Comparison of ENCODE assay signal across 8 mouse cellular contexts in genomic region chr19:8930117-8930516, GRCm38 (mm10). TPM values are rescaled to one million over a fixed set of nuclear protein-coding genes. Genes with fewer than 3 reads are reported as not detected.
DNase-seq lines count a peak whose midpoint lies in the region; ATAC-seq and TF ChIP-seq lines count a peak whose summit lies in the region.

No protein-coding gene starts in this region.

- peak overlapping the region; percentile 89 for H3K4me3 ChIP-seq in kidney, postnatal 0 days (replicated peaks; ENCODE audit: low read depth, low read length)
- peak overlapping the region; percentile 75 for H3K4me3 ChIP-seq in bone marrow, adult 2 months (replicated peaks; ENCODE audit: control insufficient read depth, low read depth, low read length)
- H3K4me3 ChIP-seq in hindbrain, embryonic 13.5 days: peak overlapping the region; percentile 54
- peak overlapping the region; percentile 52 for H3K4me3 ChIP-seq in midbrain, embryonic 15.5 days

- peak overlapping the region; percentile 86 for H3K9ac ChIP-seq in kidney, postnatal 0 days (ENCODE audit: low read depth, low read length)
- peak overlapping the region; percentile 77 for H3K9ac ChIP-seq in hindbrain, embryonic 13.5 days
- H3K9ac ChIP-seq in midbrain, embryonic 15.5 days: peak overlapping the region; percentile 58

- peaks cover 5% of the 10 kb centered on the region; the same call in 1 of the 2 replicates for H3K4me1 ChIP-seq in kidney, postnatal 0 days (replicated peaks; ENCODE audit: insufficient read depth, low read length)
- H3K4me1 ChIP-seq in bone marrow, adult 2 months (ENCODE audit: control insufficient read depth, insufficient read depth, low read length): peaks cover 1% of the 10 kb centered on the region
- peaks cover 24% of the 10 kb centered on the region for H3K4me1 ChIP-seq in hindbrain, embryonic 13.5 days (replicated peaks)
- H3K4me1 ChIP-seq in midbrain, embryonic 15.5 days: peaks cover 18% of the 10 kb centered on the region

- peaks cover 25% of the 10 kb centered on the region for H3K36me3 ChIP-seq in kidney, postnatal 0 days (ENCODE audit: insufficient read depth, low read length)
- H3K36me3 ChIP-seq in hindbrain, embryonic 13.5 days: peaks cover 44% of the 10 kb centered on the region
- peaks cover 12% of the 10 kb centered on the region; the same call in 1 of the 2 replicates for H3K36me3 ChIP-seq in midbrain, embryonic 15.5 days (replicated peaks)

- peak overlapping the region; percentile 84 for H3K4me2 ChIP-seq in kidney, postnatal 0 days (ENCODE audit: low read length)
- H3K4me2 ChIP-seq in hindbrain, embryonic 13.5 days: peak overlapping the region; percentile 71
- H3K4me2 ChIP-seq in midbrain, embryonic 15.5 days: peak overlapping the region; percentile 81

- peak; percentile 29 for ATAC-seq in kidney, postnatal 0 days (replicated peaks; ENCODE audit: low FRiP score, low read depth)
- 0 out of 2 replicates have a peak, but pooled peaks have one; percentile 9 for ATAC-seq in hindbrain, embryonic 13.5 days (ENCODE audit: low FRiP score)
- no peak for ATAC-seq in midbrain, embryonic 15.5 days (replicated peaks)
- ATAC-seq in megakaryocyte-erythroid progenitor cell, adult 5-6 weeks (replicated peaks; ENCODE audit: low FRiP score, low TSS enrichment, poor library complexity, severe bottlenecking): no peak

- WGBS in kidney, postnatal 0 days: 4% methylated on average over 11 of the region's 11 CpGs
- 4% methylated on average over 11 of the region's 11 CpGs for WGBS in bone marrow, adult 2 months
- 16% methylated on average over 11 of the region's 11 CpGs for WGBS in hindbrain, embryonic 13.5 days
- 18% methylated on average over 11 of the region's 11 CpGs for WGBS in midbrain, embryonic 15.5 days

- no peak for DNase-seq in kidney, postnatal 0 days (ENCODE audit: low spot score)
- no peak for DNase-seq in kidney, adult 11 months
- DNase-seq in layer of hippocampus, postnatal 25 days (ENCODE audit: extremely low spot score in 1 of 2, low spot score in 1 of 2): no peak
- no peak for DNase-seq in kidney, postnatal 14 days

- peak overlapping the region; percentile 95 for H3K27ac ChIP-seq in kidney, postnatal 0 days
- H3K27ac ChIP-seq in bone marrow, adult 2 months (ENCODE audit: control insufficient read depth, insufficient read depth, low read depth, low read length, poor library complexity): peak overlapping the region; percentile 96
- no peak overlapping the region for H3K27ac ChIP-seq in hindbrain, embryonic 13.5 days
- no peak overlapping the region for H3K27ac ChIP-seq in midbrain, embryonic 15.5 days

- H3K27me3 ChIP-seq in kidney, postnatal 0 days (ENCODE audit: insufficient read depth, low read length): no peaks in the 10 kb centered on the region
- peaks cover 6% of the 10 kb centered on the region; the same call in 1 of the 2 replicates for H3K27me3 ChIP-seq in hindbrain, embryonic 13.5 days
- no peaks in the 10 kb centered on the region for H3K27me3 ChIP-seq in midbrain, embryonic 15.5 days (replicated peaks)

- TF ChIP-seq POLR2A in bone marrow, adult 2 months (IDR thresholded peaks at IDR 0.05; ENCODE audit: borderline replicate concordance, control insufficient read depth, low read depth, low read length): no peak

- H3K9me3 ChIP-seq in kidney, postnatal 0 days (replicated peaks; ENCODE audit: low read length): no peaks in the 10 kb centered on the region
- no peaks in the 10 kb centered on the region for H3K9me3 ChIP-seq in hindbrain, embryonic 13.5 days
- H3K9me3 ChIP-seq in midbrain, embryonic 15.5 days: no peaks in the 10 kb centered on the region

- no peak for TF ChIP-seq CTCF in kidney, postnatal 0 days (IDR thresholded peaks at IDR 0.05; ENCODE audit: low read depth)
- TF ChIP-seq CTCF in bone marrow, adult 2 months (IDR thresholded peaks at IDR 0.05; ENCODE audit: control insufficient read depth, insufficient read depth, low read length): no peak

RNA-seq across cellular contexts. Expression of gene Eml3, which starts 0.8 kb away (rescaled TPM):
- 25.5 and 26.2 TPM in 2 replicates for polyA plus RNA-seq in kidney, postnatal 0 days (2015; fragmentation: Nextera tagmentation; extraction: Ambion mirVana)
- polyA plus RNA-seq in bone marrow, adult 2 months (2011; ENCODE audit: insufficient read depth, insufficient read length, low replicate concordance, missing spikeins): 31.1 and 54.7 TPM in 2 replicates
- 9.4 and 11.3 TPM in 2 replicates for polyA plus RNA-seq in hindbrain, embryonic 13.5 days (2015; fragmentation: Nextera tagmentation; extraction: Ambion mirVana)
- 10.5 and 13.4 TPM in 2 replicates for polyA plus RNA-seq in midbrain, embryonic 15.5 days (2015; fragmentation: Nextera tagmentation; extraction: Ambion mirVana)
- 29.3 and 45.8 TPM in 2 replicates for total RNA-seq in megakaryocyte-erythroid progenitor cell, adult 5-6 weeks (2014; fragmentation: Nextera tagmentation)
- 14.5 and 23.6 TPM in 2 replicates for total RNA-seq in megakaryocyte-erythroid progenitor cell, adult 5-6 weeks (2017)
- 10 to 100 TPM in 1 of 2 experiments, 1 to 10 TPM in 1; 9.1 to 11.1 TPM for total RNA-seq in layer of hippocampus, postnatal 25 days (2021)

RNA-seq across cellular contexts. Expression of gene Rom1, which starts 1.0 kb away (rescaled TPM):
- 5.7 and 6.0 TPM in 2 replicates for polyA plus RNA-seq in kidney, postnatal 0 days (2015; fragmentation: Nextera tagmentation; extraction: Ambion mirVana)
- 3.6 and 9.7 TPM in 2 replicates for polyA plus RNA-seq in bone marrow, adult 2 months (2011; ENCODE audit: insufficient read depth, insufficient read length, low replicate concordance, missing spikeins)
- 1.6 and 1.8 TPM in 2 replicates for polyA plus RNA-seq in hindbrain, embryonic 13.5 days (2015; fragmentation: Nextera tagmentation; extraction: Ambion mirVana)
- 1.9 and 2.4 TPM in 2 replicates for polyA plus RNA-seq in midbrain, embryonic 15.5 days (2015; fragmentation: Nextera tagmentation; extraction: Ambion mirVana)
- 4.6 and 6.2 TPM in 2 replicates for total RNA-seq in megakaryocyte-erythroid progenitor cell, adult 5-6 weeks (2014; fragmentation: Nextera tagmentation)
- total RNA-seq in megakaryocyte-erythroid progenitor cell, adult 5-6 weeks (2017): 0.75 and 4.3 TPM in 2 replicates
- total RNA-seq in layer of hippocampus, postnatal 25 days (2021): 1 to 10 TPM; 4.8 to 6.4 TPM

RNA-seq across cellular contexts. Expression of gene B3gat3, which starts 9.9 kb away (rescaled TPM):
- 44.0 and 45.1 TPM in 2 replicates for polyA plus RNA-seq in kidney, postnatal 0 days (2015; fragmentation: Nextera tagmentation; extraction: Ambion mirVana)
- 45.8 and 58.5 TPM in 2 replicates for polyA plus RNA-seq in bone marrow, adult 2 months (2011; ENCODE audit: insufficient read depth, insufficient read length, low replicate concordance, missing spikeins)
- 89.7 and 91.8 TPM in 2 replicates for polyA plus RNA-seq in hindbrain, embryonic 13.5 days (2015; fragmentation: Nextera tagmentation; extraction: Ambion mirVana)
- polyA plus RNA-seq in midbrain, embryonic 15.5 days (2015; fragmentation: Nextera tagmentation; extraction: Ambion mirVana): 96.1 and 96.6 TPM in 2 replicates
- total RNA-seq in megakaryocyte-erythroid progenitor cell, adult 5-6 weeks (2014; fragmentation: Nextera tagmentation): 30.3 and 36.8 TPM in 2 replicates
- total RNA-seq in megakaryocyte-erythroid progenitor cell, adult 5-6 weeks (2017): 17.6 and 17.7 TPM in 2 replicates
- total RNA-seq in layer of hippocampus, postnatal 25 days (2021): 100 to 1,000 TPM; 169 to 172 TPM

RNA-seq across cellular contexts. Expression of gene Mta2, which starts 11.6 kb away (rescaled TPM):
- 103 and 116 TPM in 2 replicates for polyA plus RNA-seq in kidney, postnatal 0 days (2015; fragmentation: Nextera tagmentation; extraction: Ambion mirVana)
- 67.4 and 91.6 TPM in 2 replicates for polyA plus RNA-seq in bone marrow, adult 2 months (2011; ENCODE audit: insufficient read depth, insufficient read length, low replicate concordance, missing spikeins)
- 133 and 137 TPM in 2 replicates for polyA plus RNA-seq in hindbrain, embryonic 13.5 days (2015; fragmentation: Nextera tagmentation; extraction: Ambion mirVana)
- polyA plus RNA-seq in midbrain, embryonic 15.5 days (2015; fragmentation: Nextera tagmentation; extraction: Ambion mirVana): 119 and 121 TPM in 2 replicates
- total RNA-seq in megakaryocyte-erythroid progenitor cell, adult 5-6 weeks (2014; fragmentation: Nextera tagmentation): 158 and 173 TPM in 2 replicates
- total RNA-seq in megakaryocyte-erythroid progenitor cell, adult 5-6 weeks (2017): 205 and 206 TPM in 2 replicates
- 10 to 100 TPM; 51.2 to 58.4 TPM for total RNA-seq in layer of hippocampus, postnatal 25 days (2021)

RNA-seq across cellular contexts. Expression of gene Tut1, which starts 23.5 kb away (rescaled TPM):
- polyA plus RNA-seq in kidney, postnatal 0 days (2015; fragmentation: Nextera tagmentation; extraction: Ambion mirVana): 19.9 and 22.3 TPM in 2 replicates
- polyA plus RNA-seq in bone marrow, adult 2 months (2011; ENCODE audit: insufficient read depth, insufficient read length, low replicate concordance, missing spikeins): 10.7 and 19.1 TPM in 2 replicates
- polyA plus RNA-seq in hindbrain, embryonic 13.5 days (2015; fragmentation: Nextera tagmentation; extraction: Ambion mirVana): 29.4 and 31.1 TPM in 2 replicates
- polyA plus RNA-seq in midbrain, embryonic 15.5 days (2015; fragmentation: Nextera tagmentation; extraction: Ambion mirVana): 27.5 and 30.5 TPM in 2 replicates
- total RNA-seq in megakaryocyte-erythroid progenitor cell, adult 5-6 weeks (2014; fragmentation: Nextera tagmentation): 30.7 and 32.2 TPM in 2 replicates
- total RNA-seq in megakaryocyte-erythroid progenitor cell, adult 5-6 weeks (2017): 15.8 and 18.8 TPM in 2 replicates
- 10 to 100 TPM; 19.4 to 20.1 TPM for total RNA-seq in layer of hippocampus, postnatal 25 days (2021)

Comparison
In these comparisons a context has a peak if more than half of its experiments do, and no peak if none do; other contexts are left out.
1. ATAC-seq: peak in kidney, postnatal 0 days (single experiment) and hindbrain, embryonic 13.5 days (single experiment); none in midbrain, embryonic 15.5 days (single experiment) and megakaryocyte-erythroid progenitor cell, adult 5-6 weeks (single experiment).
2. H3K27ac ChIP-seq: peak in kidney, postnatal 0 days (single experiment) and bone marrow, adult 2 months (single experiment); none in hindbrain, embryonic 13.5 days (single experiment) and midbrain, embryonic 15.5 days (single experiment).
3. Peak in every context shown above with its lines, with median percentiles within 50 percentile points of each other: H3K4me2 ChIP-seq, H3K4me3 ChIP-seq and H3K9ac ChIP-seq.